Mouse (Mus musculus): ENCODE data around the gene Txndc11.

- TF ChIP-seq CTCF (IDR thresholded peaks at IDR 0.05; ENCODE audit: control insufficient read depth, insufficient read depth, insufficient read length) (no peak), MAX (IDR thresholded peaks at IDR 0.05) (no peak), USF1 (IDR thresholded peaks at IDR 0.05; ENCODE audit: low read depth) (no peak)
These were observed 20.1 kb upstream of the Txndc11 start for GRCm38 (mm10) chr16:11154500-11154899.
